Mouse (Mus musculus): ENCODE data around the gene Plau. TPM values are rescaled to one million over a fixed set of nuclear protein-coding genes. Genes with fewer than 3 reads are reported as not detected.

Plau gene
- total and polyA plus RNA-seq, 3 experiments: 5.0 TPM; not detected in 2

DNA sequence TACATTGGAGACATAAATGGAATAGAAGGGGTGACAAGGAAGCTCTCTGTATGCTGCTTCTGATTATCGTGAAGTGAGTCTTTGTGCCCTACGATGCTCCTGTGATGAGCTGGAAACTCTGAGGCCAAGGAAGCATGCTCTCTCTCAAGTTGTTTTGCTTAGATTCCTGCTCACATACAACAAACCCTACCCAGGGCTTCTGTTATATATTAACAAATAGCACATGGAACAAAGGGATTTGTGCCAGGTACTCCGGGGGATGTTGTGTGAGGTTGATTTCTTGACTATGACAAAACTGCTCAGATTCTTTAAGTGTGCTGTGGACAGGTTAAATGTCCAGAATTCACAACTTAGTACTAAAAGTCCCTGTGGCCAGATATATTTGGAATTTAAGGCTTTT, 33.6 kb downstream of the Plau start:
- TF ChIP-seq CTCF (IDR thresholded peaks at IDR 0.05; ENCODE audit: low read depth, low read length): no peak
- H3K4me3 ChIP-seq (ENCODE audit: low read depth, low read length): no peak overlapping the region
- H3K9me3 ChIP-seq (replicated peaks): no peaks in the 10 kb centered on the region
- no peak for ATAC-seq (ENCODE audit: extremely low read depth, insufficient number of reproducible peaks, low FRiP score, poor library complexity, severe bottlenecking)
- no peaks in the 10 kb centered on the region for H3K36me3 ChIP-seq (replicated peaks)
- H3K27me3 ChIP-seq (ENCODE audit: insufficient read depth, low read length): peaks cover 36% of the 10 kb centered on the region
- H3K4me1 ChIP-seq (ENCODE audit: insufficient read depth, low read depth, low read length): peaks cover 14% of the 10 kb centered on the region
- no peak for DNase-seq (ENCODE audit: low spot score)

DNA sequence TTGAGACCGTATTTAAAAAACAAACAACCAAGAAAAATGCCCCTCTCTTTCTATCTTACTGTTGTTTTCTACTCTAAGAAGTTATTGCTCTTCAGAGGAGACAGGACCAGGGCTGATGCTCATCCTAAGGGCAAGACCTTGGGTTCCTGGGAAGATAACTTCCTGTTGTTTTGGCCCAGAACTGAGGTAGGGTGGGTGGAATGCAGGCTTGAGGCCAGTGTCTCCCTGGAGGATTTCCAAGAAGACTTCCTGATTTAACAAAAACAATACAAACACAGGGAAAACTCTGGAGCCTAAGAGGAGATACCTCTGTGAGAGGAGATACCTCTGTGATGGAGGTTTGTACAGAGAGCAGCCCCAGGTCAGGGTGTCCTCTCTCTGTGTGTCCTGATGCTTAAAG, 35.0 kb downstream of the Plau start:
- DNase-seq (ENCODE audit: low spot score) (no peak), ATAC-seq (ENCODE audit: extremely low read depth, insufficient number of reproducible peaks, low FRiP score, poor library complexity, severe bottlenecking) (no peak)

DNA sequence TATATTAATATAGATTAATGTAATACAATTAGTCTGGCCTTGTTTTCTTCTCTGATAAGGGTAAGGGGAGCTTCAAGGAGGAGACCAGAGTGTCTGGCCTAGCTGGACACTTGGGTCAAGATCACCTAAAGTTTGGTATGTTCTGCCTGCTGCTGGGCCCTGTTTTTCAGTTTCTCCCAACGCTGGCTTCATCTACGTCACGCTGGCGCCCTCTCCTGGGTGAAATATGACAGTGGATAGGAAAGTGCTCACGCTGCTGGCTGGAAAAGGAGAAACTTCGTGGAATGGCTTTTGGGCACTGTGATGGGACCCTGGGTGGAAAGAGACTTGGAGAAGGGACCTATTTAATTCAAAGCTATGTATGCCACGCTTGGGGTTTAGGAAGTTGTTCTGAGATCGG, 36.8 kb downstream of the Plau start:
- DNase-seq (ENCODE audit: low spot score) (peak; percentile 38), ATAC-seq (ENCODE audit: extremely low read depth, insufficient number of reproducible peaks, low FRiP score, poor library complexity, severe bottlenecking) (peak; percentile 28; the same call in 1 of the 2 replicates)
- H3K27me3 ChIP-seq (ENCODE audit: insufficient read depth, low read length): peaks cover 15% of the 10 kb centered on the region
- H3K36me3 ChIP-seq (replicated peaks): no peaks in the 10 kb centered on the region
- TF ChIP-seq GATA2 (IDR thresholded peaks at IDR 0.05; ENCODE audit: borderline replicate concordance, low read depth, low read length) (no peak), CTCF (IDR thresholded peaks at IDR 0.05; ENCODE audit: low read depth, low read length) (peak; percentile 40), GATA1 (IDR thresholded peaks at IDR 0.05; ENCODE audit: borderline replicate concordance, low read length) (no peak), TAL1 (conservative IDR thresholded peaks at IDR 0.05; ENCODE audit: low read depth, low read length) (no peak), POLR2AphosphoS5 (IDR thresholded peaks at IDR 0.05; ENCODE audit: insufficient replicate concordance, low read depth, low read length) (no peak)
- H3K9me3 ChIP-seq (replicated peaks): no peaks in the 10 kb centered on the region
- no peak overlapping the region; the same call in 1 of the 2 replicates for H3K4me3 ChIP-seq (ENCODE audit: low read depth, low read length)
- peaks cover 18% of the 10 kb centered on the region for H3K4me1 ChIP-seq (ENCODE audit: insufficient read depth, low read depth, low read length)

More for the DNA sequence above, 35.0 kb downstream of the Plau start:
- Histone ChIP-seq H3K36me3 (replicated peaks) (no peaks in the 10 kb centered on the region), H3K9me3 (replicated peaks) (no peaks in the 10 kb centered on the region), H3K4me3 (ENCODE audit: low read depth, low read length) (no peak overlapping the region), H3K4me1 (ENCODE audit: insufficient read depth, low read depth, low read length) (peaks cover 16% of the 10 kb centered on the region), H3K27me3 (ENCODE audit: insufficient read depth, low read length) (peaks cover 26% of the 10 kb centered on the region)
- TF ChIP-seq GATA1 (IDR thresholded peaks at IDR 0.05; ENCODE audit: borderline replicate concordance, low read length) (no peak), POLR2AphosphoS5 (IDR thresholded peaks at IDR 0.05; ENCODE audit: insufficient replicate concordance, low read depth, low read length) (no peak)

DNA sequence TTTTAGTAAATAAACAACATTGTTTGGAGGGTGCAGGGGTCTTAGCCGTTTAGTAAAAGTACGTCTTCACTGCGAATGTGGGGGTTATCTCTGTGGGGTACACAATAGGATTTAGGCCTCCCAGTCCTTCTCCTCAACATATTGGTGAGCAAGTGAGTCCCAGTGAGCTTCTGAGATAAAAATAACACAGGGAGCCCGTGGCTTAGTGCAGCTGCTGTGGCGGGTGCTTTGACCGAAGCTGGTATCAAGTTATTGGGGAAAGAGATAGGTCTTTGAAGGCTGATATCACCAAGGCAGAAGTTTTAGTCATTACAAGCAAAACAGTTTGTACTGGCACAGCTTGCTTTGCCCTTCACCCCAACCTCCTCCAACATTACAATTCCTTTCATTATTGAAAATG, 37.5 kb downstream of the Plau start:
- peaks cover 18% of the 10 kb centered on the region for H3K4me1 ChIP-seq (ENCODE audit: insufficient read depth, low read depth, low read length)
- no peaks in the 10 kb centered on the region for H3K36me3 ChIP-seq (replicated peaks)
- ATAC-seq (ENCODE audit: extremely low read depth, insufficient number of reproducible peaks, low FRiP score, poor library complexity, severe bottlenecking): no peak; the same call in 1 of the 2 replicates
- H3K4me3 ChIP-seq (ENCODE audit: low read depth, low read length): no peak overlapping the region; the same call in 1 of the 2 replicates
- no peak for DNase-seq (ENCODE audit: low spot score)
- TF ChIP-seq POLR2AphosphoS5 (IDR thresholded peaks at IDR 0.05; ENCODE audit: insufficient replicate concordance, low read depth, low read length) (no peak), CTCF (IDR thresholded peaks at IDR 0.05; ENCODE audit: low read depth, low read length) (no peak), GATA2 (IDR thresholded peaks at IDR 0.05; ENCODE audit: borderline replicate concordance, low read depth, low read length) (no peak), GATA1 (IDR thresholded peaks at IDR 0.05; ENCODE audit: borderline replicate concordance, low read length) (no peak), TAL1 (conservative IDR thresholded peaks at IDR 0.05; ENCODE audit: low read depth, low read length) (no peak)
- H3K27me3 ChIP-seq (ENCODE audit: insufficient read depth, low read length): peaks cover 10% of the 10 kb centered on the region
- no peaks in the 10 kb centered on the region for H3K9me3 ChIP-seq (replicated peaks)

DNA sequence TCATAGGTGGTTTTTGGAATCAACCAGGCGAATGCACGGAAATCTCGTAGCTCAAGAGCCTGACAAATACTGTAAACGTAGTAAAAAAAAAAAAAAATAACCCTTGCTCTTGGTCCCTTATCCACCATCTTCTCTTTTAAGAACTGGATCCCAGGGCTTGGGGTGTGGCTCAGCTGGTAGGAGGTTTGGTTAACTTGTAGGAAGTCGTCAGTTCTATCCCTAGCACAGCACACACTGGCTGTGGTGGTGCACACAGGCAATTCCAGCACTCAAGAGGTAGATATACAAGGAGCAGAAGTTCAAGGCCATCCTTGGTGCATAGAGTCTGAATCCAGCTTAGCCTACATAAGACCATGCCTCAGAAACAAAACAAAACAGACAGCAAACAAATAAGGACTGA, 48.2 kb downstream of the Plau start:
- no peaks in the 10 kb centered on the region for H3K36me3 ChIP-seq (replicated peaks)
- H3K4me3 ChIP-seq (ENCODE audit: low read depth, low read length): peak overlapping the region; percentile 66; the same call in 1 of the 2 replicates
- TF ChIP-seq TAL1 (conservative IDR thresholded peaks at IDR 0.05; ENCODE audit: low read depth, low read length) (no peak), CTCF (IDR thresholded peaks at IDR 0.05; ENCODE audit: low read depth, low read length) (no peak), POLR2AphosphoS5 (IDR thresholded peaks at IDR 0.05; ENCODE audit: insufficient replicate concordance, low read depth, low read length) (no peak), GATA1 (IDR thresholded peaks at IDR 0.05; ENCODE audit: borderline replicate concordance, low read length) (no peak), GATA2 (IDR thresholded peaks at IDR 0.05; ENCODE audit: borderline replicate concordance, low read depth, low read length) (no peak)
- H3K9me3 ChIP-seq (replicated peaks): no peaks in the 10 kb centered on the region
- peaks cover 45% of the 10 kb centered on the region for H3K4me1 ChIP-seq (ENCODE audit: insufficient read depth, low read depth, low read length)
- no peak for ATAC-seq (ENCODE audit: extremely low read depth, insufficient number of reproducible peaks, low FRiP score, poor library complexity, severe bottlenecking)
- no peak for DNase-seq (ENCODE audit: low spot score)
- no peaks in the 10 kb centered on the region for H3K27me3 ChIP-seq (ENCODE audit: insufficient read depth, low read length)

DNA sequence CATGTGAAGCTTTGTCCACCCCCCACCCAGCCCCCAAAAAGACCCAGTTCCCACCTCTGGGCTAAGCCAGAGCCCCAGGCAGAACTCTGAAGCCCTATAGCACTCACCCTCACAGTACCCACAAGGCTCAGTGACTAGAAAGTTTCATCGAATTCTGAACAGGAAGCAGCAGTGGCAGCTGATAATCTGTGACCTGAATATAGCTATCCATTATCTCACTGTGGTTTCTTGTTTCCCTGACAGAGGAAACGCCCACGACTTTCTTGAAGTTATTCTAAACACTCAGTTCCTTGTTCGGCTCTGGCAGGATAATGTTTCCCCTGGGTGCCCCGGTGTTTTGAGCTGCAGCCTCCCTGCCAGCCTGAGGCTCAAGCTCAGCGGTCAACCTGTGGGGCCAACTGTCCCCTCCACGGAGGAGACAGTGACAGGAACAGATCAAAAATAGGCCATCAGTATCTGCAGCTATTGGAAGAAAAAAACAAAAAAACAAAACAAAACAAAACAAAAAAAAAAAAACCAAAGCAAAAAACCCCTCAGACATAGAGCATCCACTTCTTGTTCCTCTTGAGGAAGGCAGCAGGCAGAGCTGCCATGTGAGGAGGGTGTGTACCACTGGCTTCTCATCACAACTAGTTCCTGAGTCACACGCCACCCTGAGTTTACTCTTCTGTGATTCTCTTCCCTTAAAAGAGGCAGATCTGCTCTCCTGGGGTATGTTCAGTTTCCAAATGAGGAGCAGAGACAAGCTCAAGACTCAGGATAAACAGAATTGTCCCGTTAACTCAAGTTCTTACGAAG, 48.8 kb downstream of the Plau start:
- TF ChIP-seq CTCF (IDR thresholded peaks at IDR 0.05; ENCODE audit: low read depth, low read length): no peak
- no peak for TF ChIP-seq GATA2 (IDR thresholded peaks at IDR 0.05; ENCODE audit: borderline replicate concordance, low read depth, low read length)
- TF ChIP-seq GATA1 (IDR thresholded peaks at IDR 0.05; ENCODE audit: borderline replicate concordance, low read length): no peak
- TF ChIP-seq POLR2AphosphoS5 (IDR thresholded peaks at IDR 0.05; ENCODE audit: insufficient replicate concordance, low read depth, low read length): no peak
- peak; percentile 41 for TF ChIP-seq TAL1 (conservative IDR thresholded peaks at IDR 0.05; ENCODE audit: low read depth, low read length)
- Histone ChIP-seq H3K4me1 (ENCODE audit: insufficient read depth, low read depth, low read length) (peaks cover 45% of the 10 kb centered on the region), H3K4me3 (ENCODE audit: low read depth, low read length) (peak overlapping the region; percentile 66; the same call in 1 of the 2 replicates), H3K36me3 (replicated peaks) (no peaks in the 10 kb centered on the region), H3K9me3 (replicated peaks) (no peaks in the 10 kb centered on the region), H3K27me3 (ENCODE audit: insufficient read depth, low read length) (no peaks in the 10 kb centered on the region)
- DNase-seq (ENCODE audit: low spot score): peak; percentile 61
- ATAC-seq (ENCODE audit: extremely low read depth, insufficient number of reproducible peaks, low FRiP score, poor library complexity, severe bottlenecking): peak; percentile 94
